Mouse (Mus musculus) cerebellum, adult 2 months (tissue): ENCODE data around the gene Tifa.

Experiments
- CTCF ChIP-seq: fragments of 200-500 bp; IDR thresholded peaks from 2 replicates; pipeline ENCODE4 v1.5.1; 2011; ENCODE audit warnings: low read depth, mild to moderate bottlenecking, control low read depth, low read length, moderate library complexity, borderline replicate concordance; ENCODE audit not compliant: insufficient read depth
- POLR2A ChIP-seq: fragments of 200-500 bp; IDR thresholded peaks from 2 replicates; pipeline ENCODE4 v1.6.1; 2011; ENCODE audit warnings: low read length, control low read depth, borderline replicate concordance; ENCODE audit not compliant: insufficient read depth

- TF ChIP-seq POLR2A (no peak), CTCF (no peak)
These were observed 63.1 kb downstream of the Tifa start for GRCm38 (mm10) chr3:127852722-127853121.
